Mouse (Mus musculus) layer of hippocampus, adult 18-20 months (tissue): Measurements from ENCODE around the gene Zscan21. TPM values are rescaled to one million over a fixed set of nuclear protein-coding genes. Genes with fewer than 3 reads are reported as not detected.
"Not testable (repeated sequence)": the region's sequence is repeated elsewhere in the genome, so short reads cannot be mapped to it uniquely, and the experiment has no call there.

ENCODE experiments used
- DNase-seq, 2 experiments: peaks; one replicate each; pipeline ENCODE4 v3.0.0; 2022; ENCODE audit warnings: low spot score in 2 of 2
- long read RNA-seq: library from polyadenylated mRNA; stranded (forward); transcript quantifications from one replicate; pipeline ENCODE4 v2.0.0, GENCODE M21; 2021
- total RNA-seq, 2 experiments: library from RNA; stranded (reverse); gene quantifications; 2 replicates each; pipeline ENCODE4 v1.2.3; 2021

Zscan21 gene
- 10 to 100 TPM; 13.9 to 15.7 TPM for total RNA-seq
- long read RNA-seq, transcript Zscan21-201 (5 exons, 2,252 nt): minor isoform, 6 of 23 reads
- long read RNA-seq, transcript Zscan21-204 (4 exons, 2,204 nt): major isoform, 7 of 23 reads
- long read RNA-seq, transcript Zscan21-205 (5 exons, 2,310 nt): minor isoform, 5 of 23 reads
- long read RNA-seq, partial matches to known transcripts: 1 of 23 reads
- long read RNA-seq, other reads (novel, unspliced or antisense): 1 of 23 reads

DNA sequence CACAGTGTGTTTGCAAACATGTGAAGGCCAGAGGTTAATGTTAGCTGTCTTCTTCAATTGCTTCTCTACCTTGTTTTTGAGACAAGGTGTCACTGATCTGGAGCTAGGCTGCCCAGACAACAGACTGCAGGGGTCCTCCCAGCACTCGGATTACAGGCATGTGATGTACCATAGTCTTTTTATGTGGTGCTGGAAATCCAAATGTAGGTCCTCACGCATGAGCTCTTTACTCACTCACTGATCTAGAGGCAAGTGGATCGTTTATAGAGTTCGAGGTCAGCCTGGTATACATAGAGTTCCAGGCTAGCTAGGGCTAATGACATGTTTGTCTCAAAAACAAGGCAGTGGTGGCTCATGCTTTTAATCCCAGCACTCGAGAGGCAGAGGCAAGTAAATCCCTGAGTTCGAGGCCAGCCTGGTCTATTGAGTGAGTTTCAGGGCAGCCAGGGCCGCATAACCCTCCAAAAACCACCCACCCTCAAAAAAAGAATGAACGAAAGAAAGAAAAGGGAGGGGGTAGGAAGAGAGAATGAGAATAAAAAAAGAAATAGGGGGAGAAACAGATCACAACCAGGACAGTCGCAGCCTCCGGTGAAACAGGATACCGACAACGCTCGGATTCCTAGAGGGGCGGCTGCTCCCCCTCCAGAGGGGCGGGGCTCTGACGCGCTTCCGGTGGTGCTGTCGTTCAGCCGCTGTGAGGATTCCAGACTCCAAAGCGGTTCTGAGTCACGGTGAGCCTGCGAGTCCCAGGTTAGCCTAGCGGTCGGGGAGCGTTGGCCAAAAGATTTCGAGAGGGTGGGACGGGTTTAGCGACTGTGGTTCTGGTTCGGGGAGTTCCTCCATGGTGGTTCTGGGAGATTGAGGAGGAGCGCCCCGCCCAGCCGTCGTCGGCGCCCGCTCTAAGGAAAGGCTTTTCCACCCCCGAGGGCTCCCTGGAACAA, at the start of gene Zscan21:
TSS of gene Zscan21 (plus strand) at position 649 of the 944 bp plus-strand sequence.
- peak; percentile 84 to 91 for DNase-seq

DNA sequence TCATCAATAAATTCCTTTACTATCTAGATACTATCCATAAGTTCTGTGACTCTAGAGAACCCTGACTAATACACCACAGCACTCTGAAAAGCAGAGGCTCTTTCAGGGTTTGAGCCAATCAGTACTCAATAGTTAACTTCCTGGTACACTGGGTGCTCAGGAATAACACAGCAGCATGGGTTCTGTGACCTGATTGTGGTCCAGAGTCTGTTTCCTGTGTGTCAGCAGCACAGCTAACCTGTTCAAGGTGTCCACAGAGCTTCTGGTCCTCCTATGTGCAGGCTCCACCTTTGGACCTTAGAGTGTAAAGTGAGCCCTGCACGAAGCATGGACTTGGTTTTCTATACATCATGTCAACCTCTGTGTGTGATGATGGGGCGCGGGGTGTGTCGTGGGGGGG, 42.9 kb upstream of the Zscan21 start:
- no peak for DNase-seq

DNA sequence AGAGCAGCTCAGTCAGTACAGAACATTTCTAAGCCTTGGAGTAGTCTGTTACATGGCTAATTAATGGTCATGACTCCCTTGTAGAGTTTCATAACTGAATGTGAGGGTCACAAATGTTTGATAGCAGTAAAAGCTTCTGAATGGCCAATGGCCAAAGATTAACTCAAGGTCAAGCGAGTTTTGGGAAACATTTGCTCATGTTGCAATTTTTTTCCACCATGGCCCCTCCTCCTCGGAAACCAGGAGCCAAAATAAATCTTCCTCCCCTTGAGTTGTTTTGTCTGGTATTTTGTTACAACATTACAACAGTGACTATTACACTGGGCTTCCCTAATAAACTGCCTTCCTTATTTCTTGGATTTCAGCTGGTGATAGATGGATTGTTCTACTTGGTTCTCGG, 41.0 kb upstream of the Zscan21 start:
- no peak for DNase-seq

DNA sequence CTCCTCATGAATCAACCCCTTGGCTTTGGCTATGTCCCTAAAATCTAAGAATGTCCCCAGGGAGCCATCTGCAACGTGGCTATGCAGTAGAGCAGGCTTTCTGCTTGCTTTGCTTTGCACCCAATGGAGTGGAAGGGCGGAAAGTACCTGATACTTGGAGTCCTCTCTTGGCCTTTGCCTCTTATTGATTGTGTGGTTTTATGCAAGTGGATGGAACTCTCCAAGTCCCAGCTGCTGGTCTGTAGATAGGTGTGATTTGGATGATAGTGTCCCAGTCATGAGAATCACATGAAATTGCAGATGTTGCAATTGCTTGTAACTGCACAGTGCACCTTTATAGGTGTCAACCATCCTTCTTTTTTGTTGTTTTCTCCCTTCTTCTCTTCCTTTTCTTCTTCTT, 40.6 kb upstream of the Zscan21 start:
- no peak for DNase-seq

DNA sequence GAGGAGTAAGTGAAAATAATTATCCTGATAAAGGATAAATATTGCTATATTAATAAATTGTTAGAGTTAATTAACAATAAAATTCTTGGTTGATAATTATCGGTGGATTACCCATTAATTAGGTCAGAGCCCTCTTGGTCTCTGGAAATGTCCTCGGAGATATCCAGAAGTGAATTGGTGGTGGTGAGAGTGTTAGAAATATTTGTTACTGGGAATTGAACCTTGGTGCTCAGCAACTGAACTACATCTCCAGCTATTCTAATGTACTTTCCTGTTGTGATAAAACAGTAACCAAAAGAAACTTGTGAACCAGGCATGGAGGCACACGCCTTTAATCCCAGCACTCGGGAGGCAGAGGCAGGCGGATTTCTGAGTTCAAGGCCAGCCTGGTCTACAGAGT, 36.2 kb upstream of the Zscan21 start:
- DNase-seq: no peak

DNA sequence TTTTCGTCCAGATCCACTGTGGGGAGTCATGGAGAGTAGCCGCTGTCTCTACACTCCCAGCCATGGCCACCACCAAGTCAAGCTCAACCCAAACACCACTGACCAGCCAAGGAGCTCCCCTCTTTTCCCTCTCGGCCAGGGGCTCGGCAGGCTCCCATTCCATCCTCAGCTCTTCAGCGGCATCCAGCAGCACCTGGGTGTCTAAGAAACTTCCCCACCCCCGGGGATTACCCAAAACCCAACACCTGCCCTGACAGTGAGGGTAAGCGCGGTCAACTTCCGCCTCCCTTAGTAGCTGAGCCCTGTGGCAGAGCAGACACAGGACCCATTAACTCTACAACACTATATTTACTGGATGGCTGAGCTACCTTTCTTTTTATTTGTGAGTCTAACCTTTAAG, 35.3 kb upstream of the Zscan21 start:
- DNase-seq: no peak

DNA sequence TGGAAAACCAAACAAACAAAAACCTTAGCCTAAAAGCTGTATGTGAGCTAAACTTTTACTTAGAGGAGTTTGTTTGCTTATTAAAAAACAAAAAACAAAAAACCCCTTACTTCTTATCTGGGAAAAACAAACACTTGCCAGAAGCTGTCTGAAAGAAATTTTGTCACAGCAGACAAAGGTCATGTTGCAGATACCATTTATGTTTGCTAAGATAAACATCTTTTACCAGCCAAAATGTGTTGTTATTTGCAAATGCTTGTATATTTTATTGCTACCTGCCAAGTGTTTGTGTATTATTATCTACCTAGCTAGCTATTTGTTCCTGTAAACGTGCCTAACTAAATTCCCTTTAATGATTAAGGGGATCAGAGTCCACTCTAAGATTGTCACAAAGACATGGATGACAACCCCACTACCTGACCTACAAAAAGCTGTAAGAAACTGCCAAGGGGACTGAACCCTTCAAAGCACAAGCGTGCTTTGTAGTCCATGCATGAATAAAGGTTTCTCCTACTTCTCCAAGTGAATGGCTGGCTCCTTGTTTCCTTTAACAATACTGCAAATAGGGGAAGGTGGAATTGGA, 33.3 kb upstream of the Zscan21 start:
- no peak for DNase-seq

DNA sequence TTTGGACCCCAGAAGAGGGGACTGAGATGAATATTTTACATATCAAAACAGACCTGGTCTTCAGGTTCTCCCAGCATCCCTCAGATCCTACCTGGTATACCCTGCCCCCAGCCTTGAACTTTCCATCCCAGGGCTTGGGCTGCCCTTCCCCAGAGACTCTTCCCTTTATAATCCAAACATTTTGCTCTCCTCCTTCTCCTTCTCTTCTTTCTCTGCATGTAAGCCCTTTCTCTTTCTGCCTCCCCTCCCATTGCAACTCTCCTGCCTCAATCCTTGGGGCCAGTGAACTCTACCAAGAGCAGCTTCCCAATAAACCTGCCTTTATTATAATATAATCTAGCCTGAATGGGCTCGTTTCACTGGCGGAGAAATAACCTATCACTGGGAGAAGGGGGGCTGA, 32.8 kb upstream of the Zscan21 start:
- DNase-seq: no peak

DNA sequence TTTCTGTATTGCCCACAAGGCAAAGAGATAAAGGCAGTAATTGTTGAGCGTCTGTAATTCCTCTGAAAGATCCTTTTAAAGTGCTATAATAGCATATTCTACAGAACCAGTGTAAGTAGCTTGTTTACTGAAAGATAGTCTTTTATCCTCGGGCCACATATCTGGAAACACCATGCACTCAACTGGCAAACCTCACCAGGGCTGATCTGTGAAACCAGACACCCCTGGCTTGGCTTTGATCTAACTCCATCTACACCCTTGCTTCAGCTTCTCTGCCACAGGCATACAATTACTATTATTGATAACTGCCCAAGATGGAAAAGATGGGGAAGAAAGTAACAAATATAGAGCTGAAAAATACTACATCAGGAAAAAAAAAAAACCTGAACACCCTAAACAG, 32.2 kb upstream of the Zscan21 start:
- DNase-seq: no peak

DNA sequence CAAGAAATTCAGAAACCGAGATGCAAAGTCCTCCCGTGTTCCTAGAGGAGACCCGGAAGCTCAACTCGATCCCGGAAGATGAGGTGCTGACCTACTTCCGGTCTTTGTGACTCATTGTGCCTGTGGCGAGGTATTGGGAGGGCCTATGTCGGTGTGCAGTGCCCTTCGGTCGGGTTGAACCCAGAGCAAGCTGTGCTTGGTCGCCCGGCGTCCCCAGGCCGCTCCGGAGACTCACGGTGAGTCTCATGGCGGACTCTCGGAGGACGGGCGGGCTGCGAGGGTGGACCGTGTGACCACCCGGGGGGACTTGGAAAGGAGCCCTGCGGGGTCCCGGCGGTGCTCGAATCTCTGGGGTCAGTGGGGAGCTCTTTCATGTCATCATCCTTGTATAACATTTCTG, 31.7 kb upstream of the Zscan21 start, which contains the start of gene Zkscan1:
TSS of gene Zkscan1 (plus strand) at position 89 of the 400 bp plus-strand sequence.
- peak; percentile 61 to 85 for DNase-seq

DNA sequence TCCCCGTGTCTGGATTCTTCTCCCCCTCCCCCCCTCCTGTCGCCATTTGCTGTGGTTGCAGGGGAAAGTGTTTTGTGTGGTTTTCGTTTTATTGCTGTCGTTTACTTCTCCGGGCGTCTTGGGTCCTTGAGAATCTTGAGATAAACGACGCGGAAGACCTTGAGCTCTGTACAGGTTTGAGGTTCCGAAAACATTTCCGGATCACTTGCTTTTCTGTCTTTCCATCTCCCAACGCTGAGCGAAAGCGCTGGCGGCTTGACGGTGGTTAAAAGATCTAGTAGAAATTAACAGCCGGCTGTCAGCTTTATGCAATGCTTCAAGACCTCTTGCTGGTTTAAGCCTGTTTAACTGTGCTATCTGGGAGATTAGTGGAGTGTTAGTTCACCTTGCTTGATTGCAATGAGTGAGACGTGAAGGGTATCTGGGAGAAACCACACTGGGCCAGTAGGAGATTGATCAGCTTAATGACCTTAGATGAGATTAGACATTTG, 31.2 kb upstream of the Zscan21 start:
- DNase-seq: peak in 1 of 2 experiments; percentile 22

DNA sequence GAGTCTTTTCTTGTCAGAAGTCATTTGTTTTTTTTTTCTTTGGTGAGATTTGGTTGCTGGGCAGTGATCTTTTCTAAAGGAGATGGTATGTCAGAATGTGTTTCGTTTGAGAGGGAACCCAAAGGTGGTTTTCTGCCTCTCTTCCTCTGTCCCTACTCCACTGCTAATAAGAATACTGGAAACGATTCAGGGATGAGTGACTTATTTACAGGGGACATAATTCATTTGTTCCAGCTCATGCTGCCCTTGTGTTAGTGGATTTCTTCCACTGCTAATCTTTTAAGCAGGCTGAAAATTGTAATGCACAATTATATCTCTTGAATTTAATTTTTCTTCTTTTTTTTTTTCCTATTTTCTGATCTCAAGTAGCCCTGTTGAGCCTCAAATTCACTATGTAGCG, 29.9 kb upstream of the Zscan21 start:
- DNase-seq: no peak

DNA sequence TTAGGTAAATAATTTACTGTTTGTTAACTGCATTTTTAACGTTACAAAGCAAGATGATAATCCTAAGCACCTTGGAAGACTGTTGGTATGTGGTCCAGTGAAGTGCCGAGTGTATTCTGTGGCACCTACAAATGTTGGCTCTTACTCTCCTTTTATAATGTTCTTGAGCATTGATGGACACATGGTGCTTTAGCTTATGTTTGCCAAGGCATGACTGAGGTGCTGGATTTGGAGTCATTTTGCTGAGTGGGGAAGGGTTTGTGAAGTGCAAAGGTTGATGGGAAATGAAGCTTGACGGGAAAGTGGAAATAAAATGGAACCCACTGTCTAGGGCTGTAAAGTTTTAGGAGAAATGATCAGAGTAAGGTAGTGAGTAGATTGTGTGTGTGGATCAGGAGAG, 28.3 kb upstream of the Zscan21 start:
- no peak for DNase-seq

DNA sequence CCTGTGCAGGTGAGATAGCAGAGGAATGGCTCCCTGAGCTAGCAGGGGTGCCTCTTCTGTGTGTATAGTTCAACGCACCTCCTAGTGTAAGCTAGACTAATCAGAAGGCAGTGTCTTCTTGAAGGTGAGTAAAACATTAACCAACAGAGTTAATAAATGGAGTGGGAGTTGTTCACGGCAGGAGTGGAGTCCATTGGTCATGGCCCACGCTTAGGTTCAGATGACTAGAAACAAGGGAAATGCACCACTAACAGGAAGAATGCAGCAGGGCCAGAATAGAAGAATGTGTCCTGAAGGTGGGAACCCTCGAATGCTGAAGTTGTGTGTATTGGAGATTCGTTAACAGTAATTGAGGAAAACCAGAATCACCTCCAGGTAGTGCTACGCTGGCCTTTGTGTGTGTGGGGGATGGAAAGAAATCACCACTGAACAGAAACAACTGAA, 27.6 kb upstream of the Zscan21 start:
- DNase-seq: no peak

DNA sequence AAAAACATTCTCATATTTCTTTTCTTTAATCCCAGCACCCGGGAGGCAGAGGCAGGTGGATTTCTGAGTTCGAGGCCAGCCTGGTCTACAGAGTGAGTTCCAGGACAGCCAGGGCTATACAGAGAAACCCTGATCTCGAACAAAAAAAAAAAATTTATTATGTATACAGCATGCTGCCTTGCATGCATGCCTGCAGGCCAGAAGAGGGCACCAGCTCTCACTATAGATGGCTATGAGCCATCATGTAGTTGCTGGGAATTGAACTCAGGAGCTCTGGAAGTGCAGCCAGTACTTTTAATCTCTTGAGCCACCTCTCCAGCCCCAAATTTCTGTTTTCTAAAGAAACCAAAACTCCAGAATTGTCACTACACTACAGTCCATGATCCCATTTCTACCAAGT, 26.4 kb upstream of the Zscan21 start:
- DNase-seq: no peak

DNA sequence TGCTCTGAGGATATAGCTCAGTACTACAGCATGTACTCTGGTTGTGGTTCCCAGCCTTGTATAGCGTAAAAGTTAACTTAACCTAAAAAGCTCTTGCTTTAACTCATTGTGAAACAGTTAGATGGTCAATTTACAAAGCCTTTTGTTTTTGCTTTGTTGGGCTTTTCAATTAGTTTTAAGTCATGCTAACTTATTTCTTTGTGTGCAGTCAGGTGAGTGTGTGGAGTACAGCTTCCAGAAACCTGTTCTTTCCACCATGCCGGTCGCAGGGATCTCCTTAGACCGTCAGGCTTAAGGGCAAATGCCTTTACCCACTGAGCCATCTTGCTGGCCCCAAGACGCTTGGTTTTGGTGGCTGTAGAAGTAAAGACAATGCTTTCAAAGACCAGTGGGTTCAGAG, 26.0 kb upstream of the Zscan21 start:
- DNase-seq: no peak

DNA sequence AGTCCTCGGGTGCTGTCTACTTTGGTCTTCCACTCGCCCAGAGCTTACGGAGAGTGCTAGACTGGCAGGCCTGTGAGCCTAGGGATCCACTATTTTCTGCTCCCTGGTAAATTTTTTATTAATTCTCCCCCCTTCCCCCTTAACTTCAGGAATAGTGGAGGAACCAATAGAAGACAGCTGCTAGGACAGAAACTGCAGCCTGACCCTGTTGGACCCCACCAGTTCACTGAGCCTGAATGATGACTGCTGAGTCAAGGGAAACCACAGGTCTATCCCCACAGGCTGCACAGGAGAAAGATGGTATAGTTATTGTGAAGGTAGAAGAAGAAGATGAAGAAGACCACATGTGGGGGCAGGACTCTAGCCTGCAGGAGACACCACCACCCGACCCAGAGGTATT, 23.9 kb upstream of the Zscan21 start:
- DNase-seq: no peak

DNA sequence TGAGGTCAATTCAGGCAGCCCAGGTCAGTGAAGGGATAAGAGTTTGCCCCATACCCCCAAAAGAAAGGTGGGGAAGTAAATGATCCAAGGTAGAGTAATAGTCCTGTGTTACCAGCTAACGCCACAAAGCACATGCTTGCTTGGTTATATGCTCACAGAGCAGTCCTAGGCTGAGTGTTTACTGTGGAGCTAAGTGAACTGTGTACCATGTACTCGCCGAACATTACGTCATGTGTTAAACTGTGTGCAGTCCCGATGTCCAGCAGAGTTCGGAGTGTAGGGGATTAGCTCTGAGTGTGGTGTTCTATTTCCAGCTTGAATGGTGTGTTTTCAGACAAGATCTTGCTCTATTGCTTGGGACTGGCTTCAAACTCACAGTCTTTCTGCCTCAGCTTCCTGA, 22.2 kb upstream of the Zscan21 start:
- no peak for DNase-seq

DNA sequence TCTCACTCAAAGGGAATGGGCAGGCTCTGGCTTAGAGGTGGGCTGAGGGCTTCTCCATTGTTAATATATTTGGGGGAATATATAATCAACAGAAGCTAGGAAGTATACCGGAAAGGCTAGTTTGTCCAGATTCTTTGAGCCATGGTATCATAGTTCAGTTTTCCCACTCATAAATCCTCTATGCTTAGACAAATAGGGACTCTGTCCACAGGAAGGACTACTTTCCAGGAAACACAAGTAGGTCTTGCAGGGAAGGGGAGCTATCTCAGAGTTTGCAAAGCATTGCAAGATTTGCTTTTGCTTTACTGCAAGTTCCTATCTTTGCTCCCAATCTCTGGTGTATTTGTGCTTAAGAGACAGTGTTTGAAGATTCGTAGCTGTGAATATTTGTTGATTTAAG, 11.7 kb upstream of the Zscan21 start:
- DNase-seq: no peak

DNA sequence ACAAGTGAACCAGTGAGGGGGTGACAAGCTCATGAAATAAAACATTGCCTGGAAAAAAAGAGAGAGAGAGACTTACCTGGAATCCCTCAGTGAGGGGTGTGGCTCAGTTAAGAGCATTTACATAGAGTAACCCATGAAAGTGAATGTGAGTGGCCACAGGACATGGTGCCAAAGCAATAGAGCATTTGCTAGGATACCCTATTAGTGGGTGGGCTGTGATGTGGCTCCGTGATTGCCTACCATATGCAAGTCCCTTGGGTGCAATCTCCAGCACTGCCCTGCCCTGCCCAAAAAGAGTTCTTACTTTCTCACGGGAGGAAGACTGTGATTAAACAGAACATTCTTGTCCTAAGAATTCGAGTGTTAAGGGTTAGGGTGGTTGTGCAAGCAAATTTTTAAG, 9.6 kb upstream of the Zscan21 start:
- no peak for DNase-seq

DNA sequence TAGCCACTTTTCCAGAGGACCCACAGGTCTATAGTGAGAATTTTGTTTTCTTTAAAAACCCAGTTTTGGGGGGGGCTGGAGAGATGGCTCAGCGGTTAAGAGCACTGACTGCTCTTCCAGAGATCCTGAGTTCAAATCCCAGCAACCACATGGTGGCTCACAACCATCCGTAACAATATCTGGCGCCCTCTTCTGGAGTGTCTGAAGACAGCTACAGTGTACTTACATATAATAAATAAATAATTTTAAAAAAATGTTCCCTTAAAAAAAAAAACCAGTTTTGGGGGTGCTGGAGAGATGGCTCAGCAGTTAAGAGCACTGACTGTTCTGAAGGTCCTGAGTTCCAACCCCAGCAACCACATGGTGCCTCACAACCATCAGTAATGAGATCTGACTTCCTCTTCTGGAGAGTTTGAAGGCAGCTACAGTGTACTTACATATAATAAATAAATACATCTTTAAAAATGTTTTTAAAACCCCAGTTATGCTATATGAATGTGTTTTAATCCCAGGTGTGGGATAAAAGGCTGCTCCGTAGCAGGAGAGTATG, 6.8 kb upstream of the Zscan21 start:
- DNase-seq: not testable (repeated sequence)
